Mouse (Mus musculus) C2C12 (cell line): ENCODE results near the gene Fmnl3.

Source experiments
- CTCF ChIP-seq: IDR thresholded peaks from one replicate; pipeline ENCODE4 v1.5.1; 2011; ENCODE audit not compliant: control insufficient read depth, insufficient read depth, insufficient read length
- MAX ChIP-seq: IDR thresholded peaks from one replicate; pipeline ENCODE4 v1.6.1; 2011; ENCODE audit warnings: mild to moderate bottlenecking, control low read depth
- MYOD1 ChIP-seq: IDR thresholded peaks from one replicate; pipeline ENCODE4 v1.6.1; 2011; ENCODE audit warnings: low read depth; ENCODE audit not compliant: control insufficient read depth, insufficient read length
- MYOG ChIP-seq: IDR thresholded peaks from one replicate; pipeline ENCODE4 v1.6.1; 2011; ENCODE audit not compliant: control insufficient read depth, insufficient read length; ENCODE audit errors: extremely low read depth
- USF1 ChIP-seq: IDR thresholded peaks from one replicate; pipeline ENCODE4 v1.6.1; 2011; ENCODE audit warnings: low read depth, mild to moderate bottlenecking, control low read depth, moderate library complexity

DNA sequence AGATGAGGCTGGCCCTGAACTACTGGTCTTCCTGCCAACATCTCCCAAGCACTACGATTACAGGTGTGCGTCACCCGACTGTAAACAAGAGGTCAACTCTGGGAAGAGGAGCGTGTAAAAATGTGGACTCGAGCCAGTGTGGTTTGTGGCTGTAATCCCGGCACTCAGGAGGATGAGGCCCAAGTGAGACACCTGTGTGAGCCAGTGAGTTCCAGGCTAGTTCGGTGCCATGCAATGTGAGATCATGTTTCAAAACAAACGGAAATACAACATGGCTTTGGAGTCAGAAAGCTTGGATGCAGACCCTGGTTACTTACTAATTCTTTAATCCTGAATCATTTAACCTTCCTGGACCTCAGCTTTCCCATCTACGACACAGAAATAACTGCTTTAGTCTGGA lies 11.3 kb downstream of the Fmnl3 start:
- TF ChIP-seq CTCF: no peak
- no peak for TF ChIP-seq USF1
- peak; percentile 65 for TF ChIP-seq MYOD1
- no peak for TF ChIP-seq MYOG
- TF ChIP-seq MAX: peak; percentile 70
